Mouse (Mus musculus): ENCODE measurements around the gene Pfdn2. TPM values are rescaled to one million over a fixed set of nuclear protein-coding genes. Genes with fewer than 3 reads are reported as not detected.

Pfdn2 gene
- total RNA-seq, 2 experiments from 2014 or later = 154 to 163 TPM

- H3K27ac ChIP-seq = peak within 1 kb of the TSS; percentile 39; the same call in 1 of the 2 replicates
- DNase-seq (ENCODE audit: low spot score in 2 of 2) = peak in 1 of 2 experiments; percentile 24
- no peak for TF ChIP-seq CTCF (conservative IDR thresholded peaks at IDR 0.05)
- H3K4me3 ChIP-seq = no peak within 1 kb of the TSS
Measured at GRCm38 (mm10) chr1:171388376-171389102, 43.1 kb downstream of the Pfdn2 start, which contains the start of gene Arhgap30. Gene Arhgap30 (plus strand): TSS chr1:171388954.

GRCm38 (mm10) chr1:171390101-171390500 is 44.6 kb downstream of the Pfdn2 start:
- DNase-seq (ENCODE audit: low spot score in 2 of 2) = no peak
- Histone ChIP-seq H3K4me3 (no peak overlapping the region), H3K27ac (no peak overlapping the region)
- no peak for TF ChIP-seq CTCF (conservative IDR thresholded peaks at IDR 0.05)

- no peak overlapping the region for H3K4me3 ChIP-seq
- H3K27ac ChIP-seq = no peak overlapping the region
- no peak for TF ChIP-seq CTCF (conservative IDR thresholded peaks at IDR 0.05)
- no peak for DNase-seq (ENCODE audit: low spot score in 2 of 2)
Measured at GRCm38 (mm10) chr1:171401821-171402220, 56.4 kb downstream of the Pfdn2 start.

- Histone ChIP-seq H3K27ac (no peak overlapping the region), H3K4me3 (no peak overlapping the region)
- DNase-seq (ENCODE audit: low spot score in 2 of 2) = no peak
- TF ChIP-seq CTCF (conservative IDR thresholded peaks at IDR 0.05) = no peak
Measured at GRCm38 (mm10) chr1:171402991-171403390, 57.5 kb downstream of the Pfdn2 start.

- no peak overlapping the region for H3K27ac ChIP-seq
- H3K4me3 ChIP-seq = no peak overlapping the region
- TF ChIP-seq CTCF (conservative IDR thresholded peaks at IDR 0.05) = no peak
- DNase-seq (ENCODE audit: low spot score in 2 of 2) = no peak
Measured at GRCm38 (mm10) chr1:171407263-171407662, 61.8 kb downstream of the Pfdn2 start.

Other genes with a start within 250 kb of the Pfdn2 start
- 1 to 10 TPM in 1 of 2 experiments, under 1 TPM in 1; 0.76 to 2.4 TPM for gene Cfap126, start 231.8 kb upstream of the Pfdn2 start, total RNA-seq (2021)
- gene Sdhc, start 195.1 kb upstream of the Pfdn2 start, total RNA-seq (2021) = 100 to 1,000 TPM; 185 to 201 TPM
- gene Mpz, start 195.0 kb upstream of the Pfdn2 start, total RNA-seq (2021) = not detected
- gene Pcp4l1, start 149.4 kb upstream of the Pfdn2 start, total RNA-seq (2021) = 10 to 100 TPM; 40.4 to 40.9 TPM
- under 1 TPM in 1 of 2 experiments, not detected in 1; 0.15 TPM for gene Nr1i3, start 131.7 kb upstream of the Pfdn2 start, total RNA-seq (2021)
- gene Tomm40l, start 123.2 kb upstream of the Pfdn2 start, total RNA-seq (2021) = 10 to 100 TPM; 70.8 to 76.7 TPM
- gene Apoa2, start 120.6 kb upstream of the Pfdn2 start, total RNA-seq (2021) = 1 to 10 TPM; 1.2 to 1.9 TPM
- 10 to 100 TPM; 14.9 to 17.2 TPM for gene Fcer1g, start 111.3 kb upstream of the Pfdn2 start, total RNA-seq (2021)
- 10 to 100 TPM in 1 of 2 experiments, 1 to 10 TPM in 1; 9.6 to 10.9 TPM for gene Adamts4, start 95.2 kb upstream of the Pfdn2 start, total RNA-seq (2021)
- 100 to 1,000 TPM; 254 to 273 TPM for gene Ndufs2, start 94.3 kb upstream of the Pfdn2 start, total RNA-seq (2021)
- gene B4galt3, start 75.3 kb upstream of the Pfdn2 start, total RNA-seq (2021) = 10 to 100 TPM; 73.1 to 79.3 TPM
- gene Ppox, start 64.5 kb upstream of the Pfdn2 start, total RNA-seq (2021) = 10 to 100 TPM; 31.2 to 42.1 TPM
- 10 to 100 TPM; 61.9 to 76.6 TPM for gene Usp21, start 57.7 kb upstream of the Pfdn2 start, total RNA-seq (2021)
- gene Ufc1, start 50.6 kb upstream of the Pfdn2 start, total RNA-seq (2021) = 100 to 1,000 TPM; 105 to 113 TPM
- gene Dedd, start 16.5 kb upstream of the Pfdn2 start, total RNA-seq (2021) = 10 to 100 TPM; 36.1 to 37.4 TPM
- 10 to 100 TPM; 42.8 to 45.9 TPM for gene Nit1, start within 50 bp of the Pfdn2 start, total RNA-seq (2021)
- gene Klhdc9, start 15.1 kb downstream of the Pfdn2 start, total RNA-seq (2021) = 1 to 10 TPM; 7.7 to 8.7 TPM
- gene Nectin4, start 24.4 kb downstream of the Pfdn2 start, total RNA-seq (2021) = 1 to 10 TPM; 5.1 to 6.1 TPM
- 1 to 10 TPM; 1.9 to 2.2 TPM for gene Arhgap30, start 43.3 kb downstream of the Pfdn2 start, total RNA-seq (2021)
- 100 to 1,000 TPM; 126 to 128 TPM for gene Usf1, start 65.6 kb downstream of the Pfdn2 start, total RNA-seq (2021)
- 1 to 10 TPM; 4.1 to 5.6 TPM for gene Tstd1, start 73.2 kb downstream of the Pfdn2 start, total RNA-seq (2021)
- 1 to 10 TPM; 5.7 to 6.9 TPM for gene F11r, start 91.9 kb downstream of the Pfdn2 start, total RNA-seq (2021)
- 1 to 10 TPM; 6.2 to 7.2 TPM for gene Alyref2, start 157.8 kb downstream of the Pfdn2 start, total RNA-seq (2021)
- gene Itln1, start 189.6 kb downstream of the Pfdn2 start, total RNA-seq (2021) = not detected
- gene Cd244a, start 213.5 kb downstream of the Pfdn2 start, total RNA-seq (2021) = not detected

Measured in layer of hippocampus, adult 2 months (tissue).